Mouse (Mus musculus) cerebellum, adult 9-11 months (tissue): Measurements from ENCODE around the gene Ccdc82.

Experiments used
- DNase-seq: peaks from one replicate; pipeline ENCODE4 v3.0.0; 2022

Gene Ccdc82

DNA sequence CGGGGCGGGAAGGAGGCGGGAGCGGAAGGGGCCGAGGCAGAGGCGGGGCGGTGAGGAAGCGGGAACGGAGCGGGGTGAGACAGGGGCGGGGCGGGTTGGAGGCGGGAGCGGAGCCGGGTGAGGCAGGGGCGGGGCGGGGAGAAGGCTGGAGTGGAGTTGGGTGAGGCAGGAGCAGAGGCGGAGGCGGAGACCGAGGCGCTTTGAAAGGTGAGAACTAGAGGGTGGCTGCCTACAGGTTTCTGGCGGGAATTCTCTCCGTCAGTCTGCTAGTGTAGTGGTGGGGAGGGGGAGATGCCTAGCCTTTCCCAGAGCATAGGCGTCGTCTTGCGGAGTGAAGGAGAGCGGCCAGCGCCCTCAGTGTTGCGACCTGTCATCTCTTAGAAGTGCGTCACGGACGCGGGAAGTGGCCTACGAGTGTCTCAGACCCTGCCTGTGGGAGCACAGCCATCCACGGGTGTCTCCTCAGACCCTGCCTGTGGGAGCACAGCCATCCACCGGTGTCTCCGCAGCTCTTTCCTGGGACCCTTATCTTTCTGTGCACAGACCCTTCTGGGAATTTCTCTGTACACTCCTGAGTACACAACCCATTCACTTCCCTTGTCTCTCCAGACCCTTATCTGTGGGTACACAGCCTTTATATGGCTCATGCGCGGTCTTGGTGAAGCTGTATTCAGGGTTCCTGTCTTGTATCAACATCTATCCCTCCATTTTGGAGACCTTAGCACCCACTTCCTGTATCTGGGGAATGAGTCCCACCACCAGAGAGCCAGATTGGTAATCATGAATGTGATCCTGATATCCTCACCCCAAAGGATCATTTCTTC, at the start of gene Ccdc82:
Gene Ccdc82 (plus strand): TSS at position 141 of the 824 bp plus-strand sequence.
- DNase-seq = peak; percentile 94

DNA sequence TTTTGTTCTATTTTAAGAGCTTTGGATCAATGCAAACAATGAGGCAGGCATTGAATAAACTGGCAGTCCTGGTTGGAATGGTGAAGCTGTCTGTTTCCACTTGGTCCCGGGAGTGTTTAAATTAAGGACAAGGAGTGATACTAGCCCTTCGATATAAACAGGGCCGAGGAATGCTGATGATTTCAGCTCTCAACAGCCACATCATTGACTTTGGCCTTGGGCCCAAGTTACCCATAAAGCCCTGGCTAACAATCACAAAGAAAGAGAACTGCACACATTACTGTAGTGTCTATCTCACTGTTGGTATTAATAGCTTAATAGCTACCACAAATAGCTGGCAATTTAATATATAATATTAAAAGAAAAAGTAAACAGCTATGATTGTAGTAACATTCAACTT, 46.7 kb upstream of the Ccdc82 start:
- no peak for DNase-seq

DNA sequence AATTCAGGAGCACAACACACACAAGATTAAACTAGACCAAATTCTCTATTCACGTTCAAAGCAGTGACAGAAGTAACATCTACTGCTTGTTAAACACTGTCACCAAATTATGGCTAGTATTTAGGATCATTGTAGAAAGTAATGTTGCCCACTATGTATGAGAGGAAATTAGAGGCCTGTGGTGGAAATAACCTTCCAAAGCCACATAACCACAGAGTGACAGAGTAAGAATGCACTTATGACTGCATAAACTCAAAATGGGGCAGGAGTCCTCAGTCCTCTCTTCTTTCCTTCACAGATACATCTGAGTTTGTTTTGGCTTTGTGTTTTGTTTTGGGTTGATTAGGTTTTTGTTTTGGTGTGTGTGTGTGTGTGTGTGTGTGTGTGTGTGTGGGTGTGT, 43.6 kb upstream of the Ccdc82 start:
- DNase-seq = no peak

DNA sequence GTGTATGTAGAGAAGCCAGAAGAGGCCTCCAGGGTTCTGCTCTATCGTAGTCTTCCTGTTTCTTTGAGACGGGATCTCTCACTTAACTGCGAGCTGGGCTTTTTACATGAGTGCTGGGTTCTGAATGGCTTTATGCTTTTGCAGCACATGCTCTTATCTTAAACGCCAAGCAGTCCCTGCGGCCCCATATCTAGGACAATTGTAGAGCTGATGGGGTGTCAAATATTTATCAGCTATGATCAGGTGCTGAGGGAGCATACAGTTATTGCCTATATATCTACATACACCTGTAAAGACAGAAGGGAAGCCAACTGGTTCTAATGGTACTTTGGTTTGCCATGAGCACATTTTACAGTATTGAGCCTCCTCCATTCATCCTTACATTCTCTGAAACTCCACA, 43.1 kb upstream of the Ccdc82 start:
- DNase-seq = no peak

DNA sequence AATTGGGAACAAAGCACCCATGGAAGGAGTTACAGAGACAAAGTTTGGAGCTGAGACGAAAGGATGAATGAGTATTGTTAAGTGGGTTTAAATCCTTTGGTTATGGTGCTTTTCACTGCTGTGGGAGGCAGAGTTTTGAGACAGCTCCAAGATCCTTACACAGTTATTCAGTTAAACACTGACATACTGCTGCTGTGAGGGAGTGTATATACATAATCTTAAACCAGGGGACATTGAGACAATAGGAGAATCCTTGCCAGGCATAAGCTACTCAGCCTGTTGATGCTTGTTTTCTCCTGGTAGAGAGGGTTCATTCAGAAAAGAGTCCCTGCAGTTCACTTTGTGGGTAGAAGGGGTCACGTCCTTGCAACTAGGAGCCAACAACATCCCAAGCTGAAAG, 40.4 kb upstream of the Ccdc82 start:
- no peak for DNase-seq

DNA sequence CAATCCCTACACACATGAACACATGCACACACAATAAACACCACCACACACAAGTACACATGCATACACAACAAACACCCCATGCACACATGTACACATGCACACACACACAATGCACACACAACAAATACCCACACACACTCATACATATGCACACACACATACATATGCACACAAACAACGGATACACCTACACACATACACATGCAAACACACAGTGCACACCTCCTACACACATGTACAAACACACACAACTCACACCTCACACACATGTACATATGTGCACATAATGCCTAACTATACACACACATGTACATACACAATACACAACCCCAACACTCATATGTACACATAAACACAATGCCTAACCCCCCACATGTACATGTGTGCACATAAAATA, 20.9 kb upstream of the Ccdc82 start:
- DNase-seq = no peak

DNA sequence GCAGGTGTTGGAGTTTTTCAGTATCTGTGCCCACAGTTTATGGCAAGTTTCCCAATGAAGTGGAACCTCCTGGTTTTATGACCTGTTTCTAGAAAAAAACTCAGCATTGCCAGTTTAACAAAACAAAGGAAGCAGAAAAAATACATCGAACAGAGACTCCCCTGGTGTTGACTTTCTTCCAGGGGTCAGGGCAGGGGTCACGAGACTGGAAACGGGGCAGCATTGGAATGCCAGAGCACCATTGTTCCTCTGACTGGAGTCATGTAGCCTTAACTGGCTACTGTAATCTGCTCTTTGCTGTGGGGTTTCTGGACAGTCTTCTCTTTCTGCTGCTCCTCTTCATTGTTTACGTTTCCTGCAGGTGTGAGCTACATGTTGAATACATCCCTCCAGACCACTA, 16.2 kb upstream of the Ccdc82 start:
- DNase-seq = no peak

DNA sequence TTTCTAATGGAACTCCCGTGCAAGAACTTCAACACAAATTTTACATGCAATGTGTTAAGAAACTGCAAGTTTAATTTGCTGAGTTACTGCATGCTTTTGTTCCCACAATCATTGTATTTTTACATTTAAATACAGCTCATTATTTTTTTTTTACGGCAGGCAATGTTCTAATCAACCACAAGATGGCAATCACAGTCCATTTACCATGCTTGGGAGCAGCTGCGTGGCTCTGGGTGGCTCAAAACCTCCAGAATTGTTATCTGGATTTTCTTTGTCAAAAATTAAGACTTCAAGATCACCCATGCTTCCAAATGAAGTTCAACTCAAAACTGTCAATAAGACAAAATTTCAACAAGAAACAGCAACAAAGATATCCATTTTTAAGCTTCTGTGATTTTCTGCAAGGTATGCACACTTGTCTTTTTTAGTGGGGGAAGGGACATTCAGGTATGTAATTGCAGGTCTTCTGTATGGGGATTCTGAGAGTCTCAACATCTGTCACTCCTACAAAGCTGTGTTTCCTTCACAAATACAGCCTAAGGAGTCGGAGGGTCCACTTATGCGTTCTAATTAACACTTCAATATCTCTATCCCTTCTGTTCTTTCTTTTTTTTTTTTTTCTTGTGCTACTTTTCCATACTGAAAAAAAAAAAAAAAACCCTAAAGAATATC, 15.1 kb upstream of the Ccdc82 start:
- no peak for DNase-seq

GRCm38 (mm10) chr9:13242321-13242720, 4.4 kb upstream of the Ccdc82 start:
- DNase-seq = no peak

- peak; percentile 70 for DNase-seq
Observed at GRCm38 (mm10) chr9:13245481-13245880, 1.3 kb upstream of the Ccdc82 start, which contains the start of gene Jrkl. Gene Jrkl (minus strand): TSS chr9:13245829.

DNA sequence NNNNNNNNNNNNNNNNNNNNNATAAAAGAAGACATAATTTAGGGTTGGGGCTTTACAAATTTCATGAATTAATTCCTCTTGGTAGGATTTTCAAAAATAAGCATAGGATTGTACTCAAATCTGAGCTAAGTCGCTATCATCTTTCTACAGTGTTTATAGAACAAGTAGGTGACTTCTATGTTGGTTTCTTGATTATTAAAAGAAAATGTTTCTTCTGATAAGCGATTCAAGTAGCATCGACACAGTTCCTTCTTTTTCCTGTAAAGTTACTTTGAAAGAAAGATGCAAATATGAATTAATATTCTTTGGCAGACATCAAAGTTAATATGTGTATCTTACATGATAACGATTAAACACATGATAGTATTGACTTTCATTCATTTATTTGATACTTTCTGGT, 1.3 kb downstream of the Ccdc82 start:
- DNase-seq = no peak

GRCm38 (mm10) chr9:13251251-13251650, 4.5 kb downstream of the Ccdc82 start:
- DNase-seq = no peak

GRCm38 (mm10) chr9:13256726-13257125, 10.0 kb downstream of the Ccdc82 start:
- no peak for DNase-seq

DNA sequence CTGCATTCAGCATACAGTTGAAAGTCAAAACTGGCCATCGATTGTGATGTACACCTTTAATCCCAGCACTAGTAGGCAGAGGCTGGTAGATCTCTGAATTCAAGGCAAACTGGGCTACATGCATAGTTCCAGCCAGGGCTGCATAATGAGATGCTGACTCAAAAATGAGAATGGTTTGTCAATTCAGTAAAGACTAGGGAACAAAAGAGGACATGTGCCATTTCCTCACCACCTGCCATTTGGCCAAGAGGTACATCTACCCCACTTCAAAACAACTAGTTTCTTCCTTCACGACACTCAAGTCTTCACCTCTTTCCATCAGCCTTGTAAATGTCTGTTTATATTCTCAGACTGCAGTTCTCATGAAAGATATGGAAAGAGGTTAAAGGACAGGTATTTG, 11.4 kb downstream of the Ccdc82 start:
- DNase-seq = no peak

DNA sequence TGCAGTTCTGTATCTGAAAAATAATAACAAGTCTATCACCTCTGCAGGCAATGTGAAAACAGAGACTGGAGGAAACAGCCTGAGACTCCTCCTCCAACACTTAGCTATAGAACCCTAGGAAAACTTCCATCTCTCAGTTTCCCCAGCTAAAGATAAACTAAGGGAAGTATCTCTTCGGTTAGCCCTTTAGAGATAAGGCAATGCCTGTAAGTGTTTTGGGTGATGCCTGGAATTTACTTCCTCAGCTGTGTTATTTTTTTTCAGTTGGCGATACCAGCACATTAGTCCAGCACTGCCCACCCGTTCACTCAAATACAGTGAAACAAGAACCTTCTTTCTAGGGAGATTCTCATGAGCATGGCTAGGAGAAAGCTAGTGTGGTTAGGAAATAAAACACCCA, 14.2 kb downstream of the Ccdc82 start:
- DNase-seq = no peak

- no peak for DNase-seq
Observed at GRCm38 (mm10) chr9:13273219-13273618, 26.5 kb downstream of the Ccdc82 start.

GRCm38 (mm10) chr9:13287482-13287881, 40.7 kb downstream of the Ccdc82 start:
- no peak for DNase-seq

- peak; percentile 90 for DNase-seq
Observed at GRCm38 (mm10) chr9:13296274-13297121, 49.7 kb downstream of the Ccdc82 start.

GRCm38 (mm10) chr9:13297122-13297667, 50.4 kb downstream of the Ccdc82 start:
- no peak for DNase-seq

- DNase-seq = peak; percentile 83
Observed at GRCm38 (mm10) chr9:13297668-13298512, 51.1 kb downstream of the Ccdc82 start, which contains the start of gene Maml2. Gene Maml2 (plus strand): TSS chr9:13297957.

DNA sequence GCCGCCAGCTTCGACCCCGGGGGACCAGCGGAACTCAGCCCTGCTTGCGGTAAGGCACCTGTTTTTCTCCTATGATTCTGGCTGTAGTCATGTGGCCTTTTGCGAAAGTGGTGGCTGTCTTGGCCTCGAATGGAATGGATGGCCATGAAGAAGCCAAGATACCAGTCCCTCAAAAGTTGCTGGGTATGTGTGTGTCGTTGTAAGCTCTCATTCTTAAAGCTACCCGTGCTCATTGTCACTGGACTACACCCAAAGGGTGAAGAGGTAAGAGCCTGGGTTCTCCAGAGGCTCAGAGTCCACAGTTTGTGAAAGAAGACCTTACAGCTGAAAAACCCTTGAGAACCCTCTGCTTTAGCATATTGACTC, 51.7 kb downstream of the Ccdc82 start:
- no peak for DNase-seq

DNA sequence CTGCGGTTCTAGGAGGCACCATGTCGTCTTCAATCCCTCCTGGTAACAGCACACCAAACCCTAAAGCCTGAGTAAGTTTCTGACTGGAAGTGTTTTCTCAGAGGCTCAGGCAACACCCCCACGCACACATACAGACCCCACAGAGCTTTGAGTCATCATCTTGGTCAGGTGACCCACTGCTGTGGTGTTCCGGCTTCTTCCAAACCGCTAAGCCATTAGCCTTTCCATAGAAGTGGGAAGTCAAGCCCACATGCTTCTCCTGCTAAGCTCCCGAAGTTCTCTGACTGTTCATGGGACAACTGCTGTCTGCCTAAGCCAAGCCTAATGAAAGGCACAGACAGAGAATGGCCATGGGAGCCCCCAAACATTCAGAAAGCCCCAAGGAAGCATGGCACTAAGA, 52.4 kb downstream of the Ccdc82 start:
- peak; percentile 34 for DNase-seq
